Comparison of ENCODE assay signal across 13 mouse cellular contexts in genomic region chr8:81614135-81614534, GRCm38 (mm10).
"Had no signal": no experiment of that assay in that cellular context is flagged by ENCODE, and none has a peak within 500 bp of the region (broad histone marks: within the 10 kb centered on the region; RNA-seq: fewer than 3 reads in every experiment).

No protein-coding gene starts in this region.

- H3K36me3 ChIP-seq: lung, embryonic 15.5 days; midbrain, embryonic 13.5 days; midbrain, embryonic 15.5 days; neural tube, embryonic 12.5 days had no signal

- H3K27ac ChIP-seq: lung, embryonic 15.5 days; macrophage; midbrain, embryonic 13.5 days; midbrain, embryonic 15.5 days; neural tube, embryonic 12.5 days had no signal

- H3K4me2 ChIP-seq: lung, embryonic 15.5 days; midbrain, embryonic 11.5 days; midbrain, embryonic 13.5 days; midbrain, embryonic 15.5 days; neural tube, embryonic 12.5 days had no signal

- H3K9ac ChIP-seq: liver, postnatal 0 days; lung, embryonic 15.5 days; midbrain, embryonic 13.5 days; midbrain, embryonic 15.5 days; neural tube, embryonic 12.5 days had no signal

- DNase-seq: liver, postnatal 0 days; lung, adult 2 months; lung, postnatal 14 days; lung, postnatal 36 days; right cerebral cortex, postnatal 14 days had no signal

- H3K9me3 ChIP-seq: lung, embryonic 15.5 days; megakaryocyte, embryonic 14.5 days; midbrain, embryonic 13.5 days; midbrain, embryonic 15.5 days; neural tube, embryonic 12.5 days had no signal

- H3K4me3 ChIP-seq: lung, embryonic 15.5 days; megakaryocyte, embryonic 14.5 days; midbrain, embryonic 13.5 days; midbrain, embryonic 15.5 days; neural tube, embryonic 12.5 days had no signal

- ATAC-seq: liver, postnatal 0 days; lung, postnatal 0 days; midbrain, embryonic 13.5 days; midbrain, embryonic 15.5 days had no signal

- H3K27me3 ChIP-seq: lung, embryonic 15.5 days; megakaryocyte, embryonic 14.5 days; midbrain, embryonic 13.5 days; midbrain, embryonic 15.5 days; neural tube, embryonic 12.5 days had no signal

- H3K4me1 ChIP-seq: lung, embryonic 15.5 days; midbrain, embryonic 13.5 days; midbrain, embryonic 15.5 days; neural tube, embryonic 12.5 days had no signal
